Mouse (Mus musculus) c-Kit-positive CD71-negative TER-119-negative erythroid progenitor cells, embryonic 14.5 days (primary cell): Measurements from ENCODE around the gene Tamm41.

Source experiments
- DNase-seq: peaks from one replicate; pipeline ENCODE4 v3.0.0-alpha.2; 2013; ENCODE audit warnings: low read depth

Gene Tamm41

GRCm38 (mm10) chr6:115022876-115023275, 14.8 kb downstream of the Tamm41 start:
- DNase-seq, result no peak

GRCm38 (mm10) chr6:115015461-115015860, 22.2 kb downstream of the Tamm41 start:
- no peak for DNase-seq

DNA sequence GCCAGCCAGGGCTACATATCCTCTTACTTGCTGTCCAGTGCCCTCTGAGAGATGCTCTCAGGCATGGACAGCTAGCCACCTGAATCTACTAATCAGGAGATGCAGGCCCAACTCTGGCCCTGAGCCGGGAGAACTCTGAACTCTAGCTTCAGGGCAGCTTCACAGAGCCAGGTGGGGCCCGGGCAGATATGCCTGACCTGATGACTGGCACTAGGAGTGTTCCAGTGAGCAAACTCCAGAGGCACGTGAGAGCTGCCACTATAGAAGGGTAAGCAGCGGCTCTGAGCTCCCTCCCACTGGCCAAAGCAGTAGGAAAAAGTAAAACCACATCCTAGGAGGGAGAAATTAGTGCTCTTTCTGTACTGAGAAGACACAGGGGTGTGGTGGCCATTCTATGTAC, 24.1 kb downstream of the Tamm41 start:
- DNase-seq, result no peak

DNA sequence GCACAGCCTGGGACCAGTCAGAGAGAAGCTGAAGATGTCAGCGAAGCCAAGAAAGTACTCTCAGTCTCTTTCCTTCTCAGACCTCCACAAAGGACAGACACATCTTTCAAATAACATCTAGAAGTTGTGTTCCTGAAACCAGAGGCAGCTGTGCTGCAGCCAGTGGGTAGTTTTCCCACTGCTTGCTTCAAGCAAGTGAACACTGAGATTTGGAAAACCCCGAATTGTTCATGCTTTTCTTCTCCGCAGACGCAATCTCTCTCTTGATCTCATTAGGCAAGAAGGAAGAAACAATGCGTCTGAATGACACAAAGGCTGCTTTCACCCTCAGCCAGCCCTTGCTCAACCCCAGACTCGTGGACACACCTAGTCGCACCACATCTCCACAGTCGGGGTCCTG, 25.9 kb downstream of the Tamm41 start:
- no peak for DNase-seq

- DNase-seq, result no peak
Observed at GRCm38 (mm10) chr6:115010815-115011214, 26.9 kb downstream of the Tamm41 start.

DNA sequence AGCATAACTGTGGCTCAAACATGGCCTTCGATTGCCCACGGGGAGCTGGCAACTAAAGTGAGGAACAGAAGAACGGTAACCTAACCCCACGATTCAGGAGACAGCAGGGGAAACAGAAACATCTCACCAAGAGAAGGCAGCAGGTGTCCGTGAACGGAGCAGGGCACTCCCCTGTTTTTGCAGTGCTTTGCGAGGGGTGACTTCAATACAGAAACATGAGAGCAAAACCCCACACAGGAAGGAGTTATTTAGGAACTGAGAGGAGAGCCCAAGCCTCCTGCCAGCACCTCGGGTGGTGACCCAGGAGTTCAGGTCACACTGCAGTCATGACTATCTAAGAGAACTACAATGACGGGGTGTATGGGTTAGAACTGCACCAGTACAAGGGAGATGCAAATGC, 27.4 kb downstream of the Tamm41 start:
- no peak for DNase-seq

DNA sequence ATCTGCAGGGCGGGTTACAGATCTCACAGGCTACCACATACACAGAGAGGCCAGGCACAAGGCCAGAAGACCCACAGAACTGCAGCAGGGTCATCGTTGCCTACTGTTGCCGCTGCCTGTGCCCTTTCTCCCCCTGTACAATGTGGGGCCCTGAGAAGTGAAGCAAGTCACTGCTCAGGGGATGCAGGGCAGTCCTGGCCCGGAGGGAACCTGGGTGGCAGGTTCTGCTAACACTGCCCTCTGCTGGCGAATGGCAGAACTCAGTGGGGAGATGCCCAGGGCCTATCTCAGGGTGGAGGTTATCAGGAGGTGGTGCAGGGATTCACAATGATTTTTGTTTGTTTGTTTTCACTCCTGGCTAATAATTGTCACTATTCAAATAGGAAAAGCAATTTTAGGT, 29.9 kb downstream of the Tamm41 start:
- DNase-seq, result peak; percentile 51

- DNase-seq, result no peak
Observed at GRCm38 (mm10) chr6:115006948-115007347, 30.7 kb downstream of the Tamm41 start.

- no peak for DNase-seq
Observed at GRCm38 (mm10) chr6:115006065-115006464, 31.6 kb downstream of the Tamm41 start.

DNA sequence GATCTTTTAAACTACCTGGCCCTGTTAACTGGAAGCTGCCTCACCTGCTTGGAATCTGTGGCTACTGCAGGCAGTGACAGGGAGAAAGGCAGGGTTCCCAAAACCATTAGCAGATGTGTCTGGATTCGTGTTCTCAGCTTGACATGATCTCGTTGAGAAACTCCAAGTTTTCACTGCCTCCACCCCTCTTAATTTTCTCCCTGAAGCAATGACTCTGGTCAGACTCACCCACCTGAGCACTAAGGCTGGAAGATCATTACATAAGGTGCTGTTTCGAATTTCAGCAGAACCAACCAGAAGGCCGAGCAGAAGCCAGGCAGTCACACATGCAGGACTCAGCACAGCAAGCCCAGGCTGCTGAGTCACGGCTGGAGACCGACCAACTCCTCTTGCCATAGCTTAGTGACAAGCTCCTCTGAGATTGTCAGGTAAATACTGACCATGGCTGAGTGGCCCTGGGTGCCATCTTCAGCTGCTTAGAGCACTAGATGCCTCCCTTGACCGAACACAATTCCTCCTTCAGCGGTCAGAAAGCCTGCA, 32.3 kb downstream of the Tamm41 start:
- no peak for DNase-seq

- no peak for DNase-seq
Observed at GRCm38 (mm10) chr6:115004636-115005035, 33.0 kb downstream of the Tamm41 start.

- no peak for DNase-seq
Observed at GRCm38 (mm10) chr6:114998374-114999031, 39.2 kb downstream of the Tamm41 start.

DNA sequence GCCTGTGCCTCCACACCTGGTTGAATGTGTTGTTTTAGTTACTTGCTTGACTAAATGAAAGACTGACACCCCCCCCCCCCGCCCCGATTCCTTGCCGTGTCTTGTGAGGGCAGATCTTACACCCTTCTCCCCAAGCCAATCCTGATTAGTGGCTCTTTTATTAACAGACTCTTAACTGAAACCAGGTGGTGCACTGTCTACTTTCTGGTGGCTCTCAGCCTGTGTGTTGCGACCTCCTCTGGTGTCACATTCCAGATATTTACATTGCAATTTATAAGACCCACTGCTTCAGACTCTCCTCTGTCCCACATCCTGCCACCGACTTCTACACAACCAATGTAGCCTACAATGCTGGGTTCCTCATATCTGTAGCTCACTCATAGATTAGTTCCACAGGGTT, 40.2 kb downstream of the Tamm41 start:
- DNase-seq, result no peak

DNA sequence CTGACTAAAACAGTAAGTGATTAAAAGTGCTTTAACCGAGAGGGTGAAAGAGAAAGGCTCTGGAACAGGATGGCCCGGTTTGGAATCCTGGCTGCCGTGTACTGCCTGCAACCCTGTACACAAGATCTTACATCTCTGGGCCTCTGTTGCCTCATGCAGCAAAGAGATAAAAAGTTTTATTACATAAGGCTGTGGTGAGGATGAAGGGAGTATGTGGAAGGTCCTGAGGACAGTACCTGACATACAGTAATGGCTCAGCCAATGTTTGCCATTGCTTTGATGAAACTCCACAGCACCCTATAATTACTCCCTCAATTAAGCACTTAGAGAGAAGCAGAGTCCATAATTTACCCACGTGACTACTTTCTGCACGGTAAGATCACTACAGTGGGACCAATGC, 40.8 kb downstream of the Tamm41 start:
- no peak for DNase-seq

DNA sequence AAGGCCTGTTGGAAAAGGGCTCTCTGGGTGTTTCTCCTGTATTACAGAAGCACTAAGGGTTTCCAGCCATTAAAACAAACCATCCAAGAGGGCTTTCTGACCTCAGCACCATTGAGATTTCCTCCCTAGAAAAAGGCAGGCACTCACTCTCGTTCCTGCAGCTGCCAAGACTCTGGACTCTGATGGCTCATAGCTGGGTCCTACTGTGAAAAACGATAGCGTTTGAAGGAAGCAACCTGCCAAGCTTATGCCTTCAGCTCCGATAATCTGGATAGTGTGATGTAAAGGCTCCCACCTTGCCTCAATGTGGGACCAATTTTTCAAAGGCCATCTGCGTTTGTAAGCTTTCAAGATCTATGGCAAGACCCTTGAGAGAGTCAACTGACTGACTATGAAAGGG, 43.6 kb downstream of the Tamm41 start:
- no peak for DNase-seq

GRCm38 (mm10) chr6:114993659-114994058, 44.0 kb downstream of the Tamm41 start:
- no peak for DNase-seq

GRCm38 (mm10) chr6:114991909-114992308, 45.8 kb downstream of the Tamm41 start:
- DNase-seq, result no peak

DNA sequence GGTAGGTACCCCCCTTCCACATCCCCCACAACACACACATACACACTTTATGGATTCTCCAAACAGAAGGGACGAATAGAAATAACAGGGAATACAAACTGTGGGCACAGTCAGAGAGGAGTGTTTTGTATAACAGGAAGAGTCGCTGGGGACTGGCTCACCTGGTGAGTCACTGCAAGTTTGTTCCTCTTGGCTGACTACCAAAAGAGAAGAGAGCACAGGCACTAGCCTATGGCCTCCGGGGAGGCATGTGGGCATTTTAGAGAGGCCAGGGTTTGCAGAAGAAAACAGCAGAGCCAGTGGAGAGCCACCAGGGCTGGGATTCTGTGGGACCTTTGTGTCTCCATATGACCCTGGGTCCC, 49.1 kb downstream of the Tamm41 start:
- DNase-seq, result no peak

GRCm38 (mm10) chr6:114987966-114988618, 49.6 kb downstream of the Tamm41 start:
- no peak for DNase-seq

GRCm38 (mm10) chr6:114982671-114983070, 55.0 kb downstream of the Tamm41 start:
- no peak for DNase-seq

- no peak for DNase-seq
Observed at GRCm38 (mm10) chr6:114979715-114980114, 58.0 kb downstream of the Tamm41 start.

- DNase-seq, result no peak
Observed at GRCm38 (mm10) chr6:114976915-114977419, 60.7 kb downstream of the Tamm41 start.

- DNase-seq, result no peak
Observed at GRCm38 (mm10) chr6:114974331-114974730, 63.3 kb downstream of the Tamm41 start.

GRCm38 (mm10) chr6:114972988-114973387, 64.7 kb downstream of the Tamm41 start:
- DNase-seq, result no peak
